Mouse (Mus musculus) frontal cortex, postnatal 14 days (tissue): Measurements from ENCODE around the gene Gfra1.
A peak's percentile ranks its signal among the peaks of the same experiment; 100 is the strongest.

ENCODE experiments used
- DNase-seq, 2 experiments: peaks; one replicate each; pipeline ENCODE4 v3.0.0; 2022; ENCODE audit warnings: low spot score in 2 of 2

The Gfra1 gene

DNA sequence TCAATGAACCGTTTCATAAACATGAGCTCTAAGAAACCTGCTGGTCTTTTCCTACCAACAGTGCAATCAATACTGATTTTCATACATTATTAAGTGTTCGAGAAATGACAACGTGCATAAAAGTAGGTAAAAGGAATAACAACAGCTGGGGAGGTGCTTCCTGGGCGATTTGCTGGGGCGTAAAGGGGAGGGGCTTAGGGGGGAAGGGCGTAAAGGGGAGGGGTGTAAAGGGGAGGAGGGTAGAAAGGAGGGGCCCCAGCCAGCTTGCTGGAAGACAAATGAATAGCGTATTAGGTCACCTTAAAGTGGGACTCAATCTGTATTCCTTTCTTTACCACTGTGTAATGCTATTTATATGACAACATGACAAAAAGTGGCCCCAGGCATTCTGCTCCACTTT, 13.9 kb downstream of the Gfra1 start:
- no peak for DNase-seq

DNA sequence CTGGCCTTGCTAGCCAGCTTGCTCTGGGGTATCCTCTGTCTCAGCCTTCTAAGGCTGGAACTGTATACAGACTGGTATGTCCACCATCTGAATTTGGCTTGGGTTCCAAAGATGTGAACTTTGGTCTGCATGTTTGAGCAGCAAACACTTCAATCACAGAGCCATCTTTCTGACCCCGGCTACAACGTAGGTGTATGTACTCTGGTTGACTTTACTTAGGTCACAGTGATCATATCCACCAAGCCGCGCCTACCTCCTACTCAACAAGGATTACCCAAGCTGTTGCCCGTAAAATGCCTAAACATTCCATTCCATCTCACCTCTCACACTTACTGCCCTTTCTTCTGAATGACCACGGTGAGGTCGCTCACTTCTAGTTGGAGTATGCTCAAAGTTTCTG, 14.5 kb downstream of the Gfra1 start:
- DNase-seq = no peak

- DNase-seq = no peak
These were observed 16.9 kb downstream of the Gfra1 start for GRCm38 (mm10) chr19:58438762-58439161.

DNA sequence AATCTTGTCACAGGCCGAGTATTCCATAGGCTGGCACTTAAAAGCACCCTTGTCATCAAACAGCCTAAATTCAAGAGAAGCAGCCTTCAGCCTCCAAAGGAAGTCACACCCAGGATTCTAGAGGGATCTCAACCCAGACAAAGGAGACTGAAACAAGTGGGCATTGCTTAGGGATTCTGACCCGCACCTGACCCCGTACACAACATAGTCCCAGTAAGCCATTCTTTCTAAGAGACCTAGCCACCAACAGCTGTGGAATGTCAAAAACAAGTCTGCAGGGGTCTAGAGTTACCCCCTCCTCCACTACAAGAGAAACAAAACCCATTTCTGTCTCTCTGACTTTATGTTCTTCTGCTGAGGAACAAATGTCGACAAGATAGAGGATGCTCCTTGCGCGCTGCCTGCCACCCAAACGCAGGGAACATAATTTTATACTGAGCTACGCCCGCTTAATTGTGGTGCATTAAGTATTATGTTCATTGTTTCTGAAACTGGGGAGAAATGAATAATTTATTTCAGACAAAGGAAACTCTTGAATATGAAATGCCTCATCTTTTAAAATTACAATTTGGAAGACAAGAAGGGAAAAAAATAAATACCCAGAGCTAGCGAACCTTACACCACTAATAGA, 18.2 kb downstream of the Gfra1 start:
- no peak for DNase-seq

DNA sequence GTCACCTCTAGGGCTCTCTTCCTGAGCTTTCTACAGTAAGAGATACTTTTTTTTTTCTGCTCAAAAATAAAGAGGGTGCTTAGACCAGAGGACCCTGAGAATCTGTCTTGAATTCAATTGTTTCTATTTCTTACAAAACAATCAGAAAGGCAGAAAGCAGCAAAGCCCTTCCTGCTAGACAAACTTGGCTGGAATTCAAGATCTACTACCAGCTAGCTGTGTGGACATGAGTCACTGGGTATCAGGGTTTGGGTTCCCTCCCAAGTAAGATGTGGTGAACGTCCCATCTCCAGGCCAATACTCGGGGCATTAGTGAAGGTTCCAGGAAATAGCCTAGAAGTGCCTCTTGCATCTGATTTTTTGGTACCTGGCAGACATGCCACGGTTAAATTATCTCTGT, 18.8 kb downstream of the Gfra1 start:
- no peak for DNase-seq

- no peak for DNase-seq
These were observed 19.8 kb downstream of the Gfra1 start for GRCm38 (mm10) chr19:58435877-58436276.

DNA sequence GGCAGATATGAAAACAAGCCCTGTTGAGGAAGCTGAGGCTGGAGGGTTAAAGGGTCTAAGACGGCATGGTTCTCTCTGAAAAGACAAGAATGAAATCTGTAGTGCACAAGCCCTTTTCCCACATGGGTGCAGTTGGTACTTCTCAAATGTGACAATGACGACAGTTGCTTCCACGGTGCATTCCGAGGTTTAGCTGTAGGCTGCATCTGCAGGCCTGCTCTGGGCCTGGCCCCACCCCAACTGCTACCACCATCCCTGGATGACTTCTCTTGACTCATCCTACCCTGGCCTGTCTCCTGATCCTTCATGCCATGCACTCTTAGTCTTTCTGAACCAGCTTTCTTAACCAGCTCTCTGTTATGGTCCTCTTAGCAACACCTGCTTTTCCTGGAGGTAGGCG, 22.9 kb downstream of the Gfra1 start:
- no peak for DNase-seq

DNA sequence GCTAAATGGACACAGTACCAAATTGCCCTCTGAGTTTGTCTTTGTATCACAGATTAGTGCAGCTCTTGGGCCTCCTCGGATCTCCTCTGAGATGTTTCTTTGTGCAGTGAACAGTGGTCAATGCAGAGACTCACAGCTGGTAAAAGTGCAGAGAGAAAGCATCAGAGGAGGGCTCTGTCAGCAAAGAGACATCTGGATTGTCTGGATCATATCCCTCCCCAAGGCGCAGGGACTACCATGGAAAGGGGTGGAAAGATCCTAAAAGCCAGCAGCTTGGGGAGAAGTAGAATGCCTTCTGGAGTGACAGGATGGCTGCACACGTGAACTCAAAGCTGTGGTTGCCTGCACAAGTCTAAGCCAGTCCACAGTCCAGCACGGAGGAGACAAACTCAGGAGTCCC, 27.2 kb downstream of the Gfra1 start:
- DNase-seq = no peak

GRCm38 (mm10) chr19:58427348-58427747, 28.4 kb downstream of the Gfra1 start:
- no peak for DNase-seq

- no peak for DNase-seq
These were observed 30.8 kb downstream of the Gfra1 start for GRCm38 (mm10) chr19:58424928-58425327.

DNA sequence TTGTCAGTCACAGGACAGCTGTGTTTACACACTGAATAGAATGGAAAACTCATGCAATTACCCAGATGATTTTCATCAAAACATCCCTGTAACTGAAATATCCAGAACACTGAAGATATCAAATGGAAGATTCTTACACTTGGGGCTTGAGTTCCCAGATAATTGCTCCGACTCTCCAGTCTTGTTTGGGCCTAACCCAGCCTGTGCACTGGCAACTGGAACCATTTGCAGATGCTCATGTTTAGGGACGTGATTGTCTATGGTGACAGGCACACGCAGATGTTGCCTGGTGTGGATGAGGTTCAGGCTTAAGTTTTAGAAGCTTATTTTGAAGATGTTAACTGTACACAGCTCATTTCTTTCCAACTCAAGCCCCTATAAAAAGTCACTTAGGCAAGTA, 31.5 kb downstream of the Gfra1 start:
- no peak for DNase-seq

GRCm38 (mm10) chr19:58422916-58423493, 32.7 kb downstream of the Gfra1 start:
- DNase-seq = no peak

- no peak for DNase-seq
These were observed 36.0 kb downstream of the Gfra1 start for GRCm38 (mm10) chr19:58419685-58420084.

DNA sequence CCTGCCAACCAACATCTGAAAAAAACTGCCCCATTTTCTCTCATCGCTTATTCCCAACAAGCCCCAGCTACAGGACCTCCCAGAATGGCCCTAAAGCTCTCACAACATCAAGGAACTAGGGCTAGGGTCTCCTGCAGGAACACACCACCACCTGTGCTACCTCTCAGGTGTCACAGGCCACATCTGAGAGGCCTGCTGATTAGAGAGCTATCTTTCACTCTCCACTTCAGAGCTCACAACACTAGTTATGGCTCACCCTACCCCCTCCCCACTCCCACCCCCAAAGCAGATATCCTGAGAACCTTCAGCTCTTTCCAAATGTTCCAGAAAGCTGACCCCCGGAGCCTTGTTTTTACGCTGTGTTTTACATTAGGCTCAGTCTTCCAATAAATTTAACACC, 36.4 kb downstream of the Gfra1 start:
- no peak for DNase-seq

GRCm38 (mm10) chr19:58415173-58415572, 40.5 kb downstream of the Gfra1 start:
- no peak for DNase-seq

GRCm38 (mm10) chr19:58414733-58415132, 41.0 kb downstream of the Gfra1 start:
- DNase-seq = no peak

DNA sequence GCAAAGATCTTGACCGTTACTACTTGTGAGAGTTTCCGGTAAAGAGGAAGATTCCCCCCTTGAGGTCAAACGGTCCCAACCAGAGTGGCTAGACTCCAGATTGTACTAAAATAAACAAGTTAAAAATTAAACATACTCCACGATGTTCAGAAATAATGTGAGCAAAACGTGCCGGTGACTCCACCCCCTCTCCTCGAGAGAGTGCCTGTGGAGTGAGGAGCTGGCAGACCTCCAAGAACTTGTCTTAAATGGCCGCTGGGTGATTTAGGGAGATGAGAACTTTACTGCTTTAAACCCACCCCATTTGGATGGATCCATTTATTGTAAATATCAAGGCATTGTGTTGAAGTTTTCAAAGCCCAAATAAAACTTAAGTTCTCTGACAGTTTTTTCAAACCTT, 42.4 kb downstream of the Gfra1 start:
- peak in 1 of 2 experiments; percentile 11 for DNase-seq

- DNase-seq = no peak
These were observed 42.9 kb downstream of the Gfra1 start for GRCm38 (mm10) chr19:58412811-58413210.

DNA sequence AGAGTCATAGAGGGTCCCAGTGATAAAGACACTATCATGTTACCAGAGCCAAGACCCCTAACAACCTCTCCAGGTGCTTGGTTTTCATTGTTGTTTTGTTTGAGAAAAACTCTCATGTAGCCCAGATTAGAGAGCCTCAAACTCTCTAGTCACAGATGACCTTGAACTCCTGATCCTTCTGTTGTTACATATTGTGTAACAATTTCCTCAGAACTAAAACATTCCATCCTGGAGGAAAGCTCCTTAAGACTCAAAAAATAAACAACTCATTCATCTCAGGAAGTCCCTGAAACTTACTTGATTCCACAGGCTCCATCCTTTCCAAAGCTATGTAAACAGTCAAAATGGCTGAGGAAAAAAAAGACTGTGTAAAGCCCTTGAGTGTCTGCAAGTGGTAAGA, 49.0 kb downstream of the Gfra1 start:
- DNase-seq = no peak

DNA sequence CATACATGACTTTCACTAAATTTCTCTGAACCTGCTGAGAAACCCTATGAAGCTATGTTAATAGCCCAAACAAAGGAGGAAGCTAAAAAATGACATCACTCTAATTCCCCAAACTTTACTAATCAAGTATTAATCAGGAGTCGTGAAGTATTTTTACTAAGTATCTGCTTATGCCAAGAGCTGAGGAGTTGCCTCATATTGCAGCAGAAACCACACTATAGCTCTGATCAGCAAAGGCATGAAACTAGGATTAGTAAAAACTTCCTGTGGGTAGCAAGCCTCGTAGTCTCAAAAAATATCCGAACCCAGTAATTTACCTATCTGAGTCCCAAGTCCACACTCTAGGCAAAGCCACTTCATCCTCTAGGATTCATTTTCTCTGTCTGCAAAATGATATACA, 55.5 kb downstream of the Gfra1 start:
- DNase-seq = no peak

- DNase-seq = no peak
These were observed 56.5 kb downstream of the Gfra1 start for GRCm38 (mm10) chr19:58399166-58399565.

- no peak for DNase-seq
These were observed 59.1 kb downstream of the Gfra1 start for GRCm38 (mm10) chr19:58396604-58396984.

DNA sequence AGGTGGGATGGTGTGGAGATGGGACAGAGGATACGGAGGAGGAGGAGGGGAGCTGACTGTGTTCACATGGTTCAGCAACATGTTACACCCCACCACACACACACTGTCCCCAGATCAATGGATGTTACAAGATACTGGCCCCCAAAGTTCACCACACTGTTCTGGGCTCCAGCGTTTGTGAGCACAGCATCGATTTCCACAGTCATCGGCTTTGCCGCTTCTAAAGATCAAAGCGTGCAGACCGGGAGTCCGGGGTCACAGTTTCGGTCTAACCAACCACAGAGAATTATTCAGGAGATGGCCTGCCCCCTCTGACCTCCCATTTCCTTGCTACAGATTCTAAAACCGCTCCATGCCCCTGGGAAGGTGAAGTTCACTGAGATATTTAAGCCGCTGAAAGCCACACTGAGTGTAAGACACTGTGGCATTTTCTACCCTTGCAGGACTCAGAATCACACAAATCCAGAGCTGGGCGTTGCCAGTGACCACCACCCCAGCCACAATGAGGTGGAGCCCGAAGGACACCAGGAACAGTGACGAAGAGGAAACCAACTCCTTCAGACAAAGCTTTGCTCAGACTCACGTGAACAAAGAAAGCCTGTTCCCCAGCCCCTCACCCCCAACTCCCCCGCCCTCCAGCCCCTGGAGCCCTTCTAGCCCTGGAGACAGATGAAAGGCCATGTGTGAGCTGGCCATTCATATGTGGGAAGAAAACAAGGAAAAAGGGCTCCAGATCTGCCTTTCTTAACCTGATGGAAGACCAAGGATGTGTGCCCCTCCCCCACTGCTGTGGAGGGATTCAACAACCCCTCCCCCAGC, 59.7 kb downstream of the Gfra1 start:
- no peak for DNase-seq
